Mouse (Mus musculus) myocyte (in vitro differentiated cells): ENCODE measurements around the gene Lrrc57. TPM values are rescaled to one million over a fixed set of nuclear protein-coding genes. Genes with fewer than 3 reads are reported as not detected.

Experiments used
- H3K27me3 ChIP-seq: one replicate; pipeline ENCODE4 v1.6.1; 2011; ENCODE audit not compliant: control insufficient read depth, insufficient read depth, insufficient read length
- H3K36me3 ChIP-seq: one replicate; pipeline ENCODE4 v1.6.1; 2011; ENCODE audit not compliant: control insufficient read depth, insufficient read depth
- H3K4me2 ChIP-seq: one replicate; pipeline ENCODE4 v1.6.1; 2011; ENCODE audit warnings: low read depth, control low read depth
- H3K4me3 ChIP-seq: one replicate; pipeline ENCODE4 v1.5.1; 2011; ENCODE audit warnings: mild to moderate bottlenecking, control low read depth, moderate library complexity
- H3K79me2 ChIP-seq: one replicate; pipeline ENCODE4 v1.6.1; 2011; ENCODE audit not compliant: control insufficient read depth, insufficient read depth
- H3ac ChIP-seq: one replicate; pipeline ENCODE4 v1.6.1; 2011; ENCODE audit not compliant: control insufficient read depth, insufficient read length
- CEBPB ChIP-seq: IDR thresholded peaks from 2 replicates; pipeline ENCODE4 v1.6.1; 2011; ENCODE audit warnings: mild to moderate bottlenecking, moderate library complexity; ENCODE audit not compliant: poor library complexity, insufficient read depth, severe bottlenecking
- E2F4 ChIP-seq: IDR thresholded peaks from one replicate; pipeline ENCODE4 v1.6.1; 2011; ENCODE audit warnings: mild to moderate bottlenecking, control low read depth, moderate library complexity; ENCODE audit not compliant: insufficient read depth
- MAX ChIP-seq: IDR thresholded peaks from one replicate; pipeline ENCODE4 v1.6.1; 2011; ENCODE audit warnings: low read depth, mild to moderate bottlenecking, control low read depth
- MYOD1 ChIP-seq, 3 experiments: IDR thresholded peaks; one replicate each; pipeline ENCODE4 v1.6.1; 2011; ENCODE audit warnings: control low read depth in 2 of 3, low read depth in 2 of 3, mild to moderate bottlenecking in 2 of 3, moderate library complexity in 1 of 3; ENCODE audit not compliant: insufficient read length in 2 of 3, control insufficient read depth in 1 of 3
- MYOG ChIP-seq, 3 experiments: IDR thresholded peaks; one replicate each; pipeline ENCODE4 v1.6.1; 2011; ENCODE audit warnings: control low read depth in 2 of 3, low read depth in 2 of 3, mild to moderate bottlenecking in 2 of 3; ENCODE audit not compliant: insufficient read length in 2 of 3, control insufficient read depth in 1 of 3, insufficient read depth in 1 of 3
- POLR2A ChIP-seq: IDR thresholded peaks from one replicate; pipeline ENCODE4 v1.6.1; 2011; ENCODE audit warnings: low read depth, mild to moderate bottlenecking, control low read depth, moderate library complexity; ENCODE audit not compliant: insufficient read length
- POLR2AphosphoS2 ChIP-seq: IDR thresholded peaks from one replicate; pipeline ENCODE4 v1.6.1; 2011; ENCODE audit warnings: low read depth, control low read depth; ENCODE audit not compliant: insufficient read length
- REST ChIP-seq: IDR thresholded peaks from one replicate; pipeline ENCODE4 v1.6.1; 2011; ENCODE audit warnings: mild to moderate bottlenecking, control low read depth, moderate library complexity; ENCODE audit not compliant: insufficient read depth, insufficient read length
- SRF ChIP-seq: IDR thresholded peaks from one replicate; pipeline ENCODE4 v1.6.1; 2011; ENCODE audit warnings: low read depth; ENCODE audit not compliant: control insufficient read depth, insufficient read length
- TCF12 ChIP-seq: IDR thresholded peaks from one replicate; pipeline ENCODE4 v1.6.1; 2011; ENCODE audit warnings: mild to moderate bottlenecking, control low read depth; ENCODE audit not compliant: poor library complexity, insufficient read depth, severe bottlenecking
- TCF3 ChIP-seq: IDR thresholded peaks from one replicate; pipeline ENCODE4 v1.6.1; 2011; ENCODE audit warnings: low read depth, control low read depth; ENCODE audit not compliant: insufficient read length
- USF1 ChIP-seq: IDR thresholded peaks from one replicate; pipeline ENCODE4 v1.6.1; 2011; ENCODE audit warnings: low read depth, mild to moderate bottlenecking, control low read depth, moderate library complexity
- polyA plus RNA-seq: library from polyadenylated mRNA; unstranded; fragments of >200 nt; fragmentation: generic; extraction: Trizol; gene quantifications from one replicate; pipeline ENCODE4 v1.2.1, GENCODE M21; 2012; ENCODE audit warnings: missing spikeins

The Lrrc57 gene
- polyA plus RNA-seq, 1 experiment: 12.5 TPM

DNA sequence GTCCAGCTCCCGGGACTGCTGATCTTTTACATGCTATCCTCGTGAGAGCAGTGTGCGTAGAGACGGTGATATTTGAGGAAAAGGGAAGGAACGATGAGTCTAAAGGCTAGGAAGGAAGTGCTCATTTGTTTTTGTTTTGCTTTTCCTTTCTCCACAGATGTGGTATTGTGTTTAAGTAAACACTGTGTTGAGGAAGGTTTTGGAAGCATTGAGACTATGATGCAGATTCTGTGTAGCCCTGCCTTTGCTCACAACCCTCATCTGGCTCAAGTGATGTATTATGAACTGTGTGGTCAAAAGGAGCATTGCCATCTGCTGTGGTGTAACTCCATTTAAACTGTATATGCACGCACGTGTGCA is 43.6 kb upstream of the Lrrc57 start:
- no peak for TF ChIP-seq USF1
- no peak for TF ChIP-seq POLR2A
- no peak for TF ChIP-seq TCF3
- TF ChIP-seq CEBPB: no peak
- no peak for TF ChIP-seq MYOG (IDR thresholded peaks at IDR 0.05; ENCODE audit: control insufficient read depth in 1 of 3, insufficient read depth in 1 of 3, insufficient read length in 2 of 3, low read depth in 2 of 3)
- TF ChIP-seq SRF: no peak
- no peak for TF ChIP-seq POLR2AphosphoS2
- no peak for TF ChIP-seq TCF12
- no peak for TF ChIP-seq MYOD1 (IDR thresholded peaks at IDR 0.05; ENCODE audit: control insufficient read depth in 1 of 3, insufficient read length in 2 of 3, low read depth in 2 of 3)
- TF ChIP-seq MAX: no peak
- TF ChIP-seq E2F4: no peak
- no peak for TF ChIP-seq REST
- Histone ChIP-seq H3K4me2 (no peak overlapping the region), H3K79me2 (peaks cover 5% of the 10 kb centered on the region), H3K36me3 (no peaks in the 10 kb centered on the region), H3ac (no peak overlapping the region), H3K4me3 (no peak overlapping the region), H3K27me3 (no peaks in the 10 kb centered on the region)

DNA sequence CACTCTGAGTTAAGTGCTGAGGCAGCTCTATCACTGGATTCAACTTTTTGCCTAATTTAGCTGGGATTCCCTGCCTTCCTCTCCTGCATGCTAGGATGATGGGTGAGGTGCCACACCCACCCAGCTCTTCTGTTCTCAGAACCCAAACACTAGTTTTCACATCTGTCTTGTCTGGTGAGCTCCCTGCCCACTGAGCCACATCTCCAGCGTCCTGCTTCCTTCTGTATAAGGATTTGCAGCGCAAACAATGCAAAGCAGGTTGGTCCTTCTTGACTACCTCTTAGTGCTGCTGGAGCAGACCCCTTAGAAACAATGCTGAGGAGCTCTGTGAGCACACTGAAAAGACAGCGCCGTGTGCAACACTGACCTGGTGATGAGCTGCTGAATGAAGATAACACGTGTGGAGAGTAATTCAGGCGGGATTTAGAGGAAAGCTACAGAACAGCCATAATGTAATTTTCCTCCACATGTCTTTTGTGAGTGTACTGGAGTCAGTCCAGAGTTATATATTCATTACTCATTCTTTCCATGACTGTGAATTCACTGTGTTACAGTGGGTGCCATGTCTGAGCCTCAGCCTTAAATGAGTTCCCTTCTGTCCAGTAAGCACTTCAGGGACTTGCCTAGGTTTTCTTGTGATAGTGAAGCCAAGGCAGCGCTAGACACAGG is 43.1 kb upstream of the Lrrc57 start:
- no peak overlapping the region for H3K4me2 ChIP-seq
- H3ac ChIP-seq: no peak overlapping the region
- no peaks in the 10 kb centered on the region for H3K27me3 ChIP-seq
- TF ChIP-seq TCF12: no peak
- TF ChIP-seq REST: no peak
- H3K79me2 ChIP-seq: peaks cover 5% of the 10 kb centered on the region
- no peak overlapping the region for H3K4me3 ChIP-seq
- no peaks in the 10 kb centered on the region for H3K36me3 ChIP-seq

DNA sequence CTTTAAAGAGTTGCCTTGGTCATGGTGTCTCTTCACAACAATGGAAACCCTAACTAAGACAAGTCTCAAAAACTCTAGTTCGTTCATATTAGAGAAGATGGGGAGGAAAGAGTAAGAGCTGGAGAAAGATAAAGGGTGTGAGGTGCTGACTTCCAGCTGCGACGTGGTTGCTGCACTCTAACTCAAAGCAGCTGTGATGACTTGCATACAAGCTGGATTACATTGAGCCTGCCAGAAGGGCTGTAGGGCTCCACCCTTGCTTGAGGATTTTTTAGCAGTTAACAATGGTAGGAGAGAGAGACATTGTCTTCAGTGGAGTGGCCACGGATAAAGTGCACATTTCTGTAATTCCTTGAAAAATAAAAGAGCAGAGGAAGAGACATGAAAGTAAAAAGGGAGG is 37.5 kb upstream of the Lrrc57 start:
- no peak overlapping the region for H3ac ChIP-seq
- H3K27me3 ChIP-seq: no peaks in the 10 kb centered on the region
- no peaks in the 10 kb centered on the region for H3K36me3 ChIP-seq
- peak overlapping the region; percentile 19 for H3K4me2 ChIP-seq
- no peak overlapping the region for H3K4me3 ChIP-seq
- peaks cover under 1% of the 10 kb centered on the region for H3K79me2 ChIP-seq
- no peak for TF ChIP-seq MAX
- peak in 2 of 3 experiments; percentile 1 to 12 for TF ChIP-seq MYOD1 (IDR thresholded peaks at IDR 0.05; ENCODE audit: control insufficient read depth in 1 of 3, insufficient read length in 2 of 3, low read depth in 2 of 3)
- no peak for TF ChIP-seq TCF3
- TF ChIP-seq MYOG (IDR thresholded peaks at IDR 0.05; ENCODE audit: control insufficient read depth in 1 of 3, insufficient read depth in 1 of 3, insufficient read length in 2 of 3, low read depth in 2 of 3): no peak

DNA sequence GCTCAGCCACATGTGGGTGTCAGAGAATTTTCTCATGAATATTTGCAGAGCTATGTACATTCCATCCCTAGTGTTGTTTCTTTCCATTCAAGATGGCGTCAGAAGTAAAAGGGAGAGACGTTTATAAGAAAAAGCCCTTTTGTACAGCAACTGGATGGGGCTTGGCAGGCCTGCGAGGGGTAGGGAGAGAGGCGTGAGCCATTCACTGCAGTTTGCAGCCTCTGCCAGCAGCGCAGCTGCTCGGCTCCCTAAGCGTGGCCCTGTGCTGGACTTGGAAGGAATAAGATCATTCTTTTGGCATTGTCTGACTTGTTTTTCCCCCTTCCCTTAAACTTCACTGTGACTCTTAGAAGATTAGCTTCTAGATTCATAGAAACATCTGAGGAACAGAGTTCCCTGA is 34.5 kb upstream of the Lrrc57 start:
- no peaks in the 10 kb centered on the region for H3K79me2 ChIP-seq
- peaks cover 4% of the 10 kb centered on the region for H3K36me3 ChIP-seq
- H3K27me3 ChIP-seq: no peaks in the 10 kb centered on the region
- TF ChIP-seq USF1 (no peak), MYOG (IDR thresholded peaks at IDR 0.05; ENCODE audit: control insufficient read depth in 1 of 3, insufficient read depth in 1 of 3, insufficient read length in 2 of 3, low read depth in 2 of 3) (peak in 1 of 3 experiments; percentile 23)
- no peak overlapping the region for H3K4me2 ChIP-seq
- H3K4me3 ChIP-seq: no peak overlapping the region
- no peak overlapping the region for H3ac ChIP-seq

DNA sequence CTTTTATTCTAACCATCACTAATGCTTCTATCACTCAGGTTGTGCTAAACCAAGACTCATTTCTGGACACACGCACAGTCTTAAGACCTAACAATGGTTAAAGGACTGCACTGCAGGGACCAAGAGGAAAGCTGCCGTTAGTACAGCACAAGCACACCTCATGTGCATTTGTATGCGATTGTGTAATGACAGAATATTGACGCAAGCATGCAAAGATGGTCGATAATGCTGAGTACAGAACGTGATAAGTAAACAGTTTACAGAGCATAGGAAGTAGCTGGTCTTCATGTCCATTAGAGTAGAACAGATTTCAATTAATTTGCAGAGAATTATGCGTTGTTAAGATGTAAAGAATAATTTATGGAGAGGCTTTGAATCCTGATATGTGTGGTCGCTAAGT is 31.5 kb upstream of the Lrrc57 start:
- Histone ChIP-seq H3K4me3 (no peak overlapping the region), H3K27me3 (no peaks in the 10 kb centered on the region), H3K79me2 (no peaks in the 10 kb centered on the region), H3K36me3 (peaks cover 4% of the 10 kb centered on the region), H3ac (no peak overlapping the region), H3K4me2 (no peak overlapping the region)
- TF ChIP-seq MAX: no peak
- no peak for TF ChIP-seq USF1
- TF ChIP-seq E2F4: no peak
- no peak for TF ChIP-seq POLR2AphosphoS2
- TF ChIP-seq TCF12: no peak
- no peak for TF ChIP-seq CEBPB
- TF ChIP-seq MYOD1 (IDR thresholded peaks at IDR 0.05; ENCODE audit: control insufficient read depth in 1 of 3, insufficient read length in 2 of 3, low read depth in 2 of 3): no peak
- no peak for TF ChIP-seq REST
